In genomic region chr9:50594794-50595417, GRCm38 (mm10) we compare ENCODE assay signal across 20 mouse cellular contexts. TPM values are rescaled to one million over a fixed set of nuclear protein-coding genes. Genes with fewer than 3 reads are reported as not detected.
DNase-seq lines count a peak whose midpoint lies in the region; ATAC-seq and TF ChIP-seq lines count a peak whose summit lies in the region.
"Had no signal": no experiment of that assay in that cellular context is flagged by ENCODE, and none has a peak within 500 bp of the region (broad histone marks: within the 10 kb centered on the region; RNA-seq: fewer than 3 reads in every experiment).

No protein-coding gene starts in this region.

- H3K4me2 ChIP-seq in liver, postnatal 0 days (ENCODE audit: low read depth, low read length) = no peak overlapping the region
- H3K4me2 ChIP-seq: embryonic facial prominence, embryonic 13.5 days; hindbrain, embryonic 13.5 days; neural tube, embryonic 15.5 days had no signal

- TF ChIP-seq RAD21 in MEL (IDR thresholded peaks at IDR 0.05; ENCODE audit: low read depth, low read length) = no peak

- H3K27ac ChIP-seq in MEL (ENCODE audit: control insufficient read depth, low read depth, low read length) = no peak overlapping the region
- no peak overlapping the region for H3K27ac ChIP-seq in kidney, adult 2 months (ENCODE audit: insufficient read depth, low read depth, low read length)
- peak overlapping the region; percentile 75 for H3K27ac ChIP-seq in liver, postnatal 0 days (ENCODE audit: low read depth)
- H3K27ac ChIP-seq: embryonic facial prominence, embryonic 13.5 days; hindbrain, embryonic 13.5 days; left cerebral cortex, adult 2 months; neural tube, embryonic 15.5 days had no signal

- no peak overlapping the region for H3K4me3 ChIP-seq in MEL (ENCODE audit: control insufficient read depth in 1 of 2, insufficient read depth in 1 of 2, low read depth in 2 of 2, low read length in 2 of 2)
- H3K4me3 ChIP-seq in kidney, adult 2 months (ENCODE audit: insufficient read depth, low read depth, low read length) = no peak overlapping the region
- H3K4me3 ChIP-seq in liver, postnatal 0 days (ENCODE audit: low read depth, low read length) = no peak overlapping the region
- H3K4me3 ChIP-seq: embryonic facial prominence, embryonic 13.5 days; hindbrain, embryonic 13.5 days; left cerebral cortex, adult 2 months; neural tube, embryonic 15.5 days had no signal

- H3K9ac ChIP-seq in MEL (ENCODE audit: control insufficient read depth, low read depth, low read length, poor library complexity, severe bottlenecking) = no peak overlapping the region
- no peak overlapping the region for H3K9ac ChIP-seq in liver, postnatal 0 days (replicated peaks)
- H3K9ac ChIP-seq: embryonic facial prominence, embryonic 13.5 days; hindbrain, embryonic 13.5 days; neural tube, embryonic 15.5 days had no signal

- H3K79me2 ChIP-seq in MEL (ENCODE audit: control insufficient read depth, insufficient read depth, low read length, poor library complexity) = no peaks in the 10 kb centered on the region; the same call in 1 of the 2 replicates

- peaks cover 3 to 18% of the 10 kb centered on the region in 2 experiments; a peak in 3 of 4 replicates for H3K36me3 ChIP-seq in MEL (ENCODE audit: control insufficient read depth in 1 of 2, insufficient read depth in 2 of 2, low read length in 2 of 2)
- peaks cover 9% of the 10 kb centered on the region for H3K36me3 ChIP-seq in kidney, adult 2 months (ENCODE audit: control insufficient read depth, insufficient read depth, low read length)
- peaks cover 45% of the 10 kb centered on the region for H3K36me3 ChIP-seq in liver, postnatal 0 days (replicated peaks; ENCODE audit: insufficient read depth, low read length)

- no peak for TF ChIP-seq POLR2A in MEL (IDR thresholded peaks at IDR 0.05; ENCODE audit: control insufficient read depth in 1 of 2, insufficient read depth in 1 of 2, low read depth in 1 of 2, low read length in 2 of 2, poor library complexity in 1 of 2)
- no peak for TF ChIP-seq POLR2A in kidney, adult 2 months (IDR thresholded peaks at IDR 0.05; ENCODE audit: low read depth, low read length)

- no peak for TF ChIP-seq EP300 in MEL (IDR thresholded peaks at IDR 0.05; ENCODE audit: low read depth in 1 of 2, low read length in 2 of 2)
- 0 out of 2 replicates have a peak, but pooled peaks have one; percentile 12 for TF ChIP-seq EP300 in liver, postnatal 0 days (IDR thresholded peaks at IDR 0.05; ENCODE audit: low read depth)

- ATAC-seq in liver, postnatal 0 days = peak; percentile 91
- no peak for ATAC-seq in CD4-positive, CD25-positive, alpha-beta regulatory T cell, adult 4 months

- no peak for TF ChIP-seq CTCF in MEL (IDR thresholded peaks at IDR 0.05 in 2 of 3, conservative IDR thresholded peaks at IDR 0.05 in 1 of 3; ENCODE audit: control insufficient read depth in 1 of 3, insufficient read depth in 1 of 3, low read depth in 2 of 3, low read length in 3 of 3, poor library complexity in 1 of 3, severe bottlenecking in 1 of 3)
- TF ChIP-seq CTCF in kidney, adult 2 months (conservative IDR thresholded peaks at IDR 0.05; ENCODE audit: insufficient read depth, insufficient read length, low read depth, low read length) = no peak
- no peak for TF ChIP-seq CTCF in liver, postnatal 0 days (IDR thresholded peaks at IDR 0.05; ENCODE audit: low read depth)

- H3K9me3 ChIP-seq in MEL (replicated peaks; ENCODE audit: insufficient read depth, low read length) = no peaks in the 10 kb centered on the region
- H3K9me3 ChIP-seq in liver, postnatal 0 days (ENCODE audit: low read length) = no peaks in the 10 kb centered on the region
- H3K9me3 ChIP-seq: embryonic facial prominence, embryonic 13.5 days; hindbrain, embryonic 13.5 days; neural tube, embryonic 15.5 days had no signal

- DNase-seq in MEL (ENCODE audit: low read depth, low spot score) = no peak
- DNase-seq in kidney, adult 2 months = peak; percentile 67
- peak; percentile 49 to 51 for DNase-seq in kidney, postnatal 36 days
- DNase-seq in liver, postnatal 0 days = peak; percentile 34
- DNase-seq in layer of hippocampus, postnatal 10 days (ENCODE audit: low spot score in 2 of 2) = no peak
- no peak for DNase-seq in adipocyte (ENCODE audit: low spot score)
- no peak for DNase-seq in thymus, postnatal 4 days
- DNase-seq: cerebellum, adult 11-12 months; retina, postnatal 1 day; thymus, postnatal 36 days had no signal

- no peaks in the 10 kb centered on the region for H3K4me1 ChIP-seq in MEL (ENCODE audit: control insufficient read depth in 1 of 2, insufficient read depth in 2 of 2, low read length in 2 of 2)
- H3K4me1 ChIP-seq in kidney, adult 2 months (ENCODE audit: control insufficient read depth, insufficient read depth, low read length) = peaks cover 3% of the 10 kb centered on the region; the same call in 1 of the 2 replicates
- peaks cover 10% of the 10 kb centered on the region for H3K4me1 ChIP-seq in liver, postnatal 0 days (ENCODE audit: insufficient read depth)
- H3K4me1 ChIP-seq: embryonic facial prominence, embryonic 13.5 days; hindbrain, embryonic 13.5 days; neural tube, embryonic 15.5 days had no signal

- no peaks in the 10 kb centered on the region for H3K27me3 ChIP-seq in MEL (ENCODE audit: control insufficient read depth in 1 of 2, insufficient read depth in 2 of 2, low read length in 2 of 2)
- H3K27me3 ChIP-seq in kidney, adult 2 months (replicated peaks; ENCODE audit: control insufficient read depth, insufficient read depth, low read length) = no peaks in the 10 kb centered on the region
- no peaks in the 10 kb centered on the region for H3K27me3 ChIP-seq in liver, postnatal 0 days (ENCODE audit: insufficient read depth, low read length)
- H3K27me3 ChIP-seq: embryonic facial prominence, embryonic 13.5 days; hindbrain, embryonic 13.5 days; neural tube, embryonic 15.5 days had no signal

- 52% methylated on average over 12 of the region's 12 CpGs for WGBS in kidney, adult 2 months
- 61% methylated on average over 12 of the region's 12 CpGs for WGBS in liver, postnatal 0 days (ENCODE audit: insufficient replicate concordance)

TF ChIP-seq in MEL, 35 proteins besides CTCF, POLR2A, EP300 and RAD21:
- TF ChIP-seq POLR2AphosphoS2 (IDR thresholded peaks at IDR 0.05; ENCODE audit: low read length) (0 out of 2 replicates have a peak, but pooled peaks have one; percentile 53), MAFK (IDR thresholded peaks at IDR 0.05; ENCODE audit: borderline replicate concordance, low read depth, low read length) (no peak), ETS1 (IDR thresholded peaks at IDR 0.05; ENCODE audit: low read depth, low read length) (no peak)

RNA-seq across cellular contexts. Expression of gene Sdhd, which starts 8.7 kb away (rescaled TPM):
- total RNA-seq in MEL (2012; rRNA removed) = 312 and 340 TPM in 2 replicates
- 100 to 1,000 TPM in 1 of 2 experiments, not detected in 1; 375 TPM for polyA plus RNA-seq in MEL (2012; ENCODE audit: insufficient read depth in 1 of 2, insufficient read length in 2 of 2, low read depth in 1 of 2, low replicate concordance in 2 of 2, missing spikeins in 1 of 2)
- 541 and 551 TPM in 2 replicates for polyA plus RNA-seq in kidney, adult 2 months (2012; rRNA removed)
- 454 and 476 TPM in 2 replicates for polyA plus RNA-seq in liver, postnatal 0 days (2015; fragmentation: Nextera tagmentation; extraction: Ambion mirVana)
- 100 to 1,000 TPM; 152 to 183 TPM for polyA plus RNA-seq in CD4-positive, CD25-positive, alpha-beta regulatory T cell, adult 4 months (2017; shearing (Covaris generic))
- 100 to 1,000 TPM; 140 to 155 TPM for total RNA-seq in layer of hippocampus, postnatal 10 days (2021)

RNA-seq across cellular contexts. Expression of gene Timm8b, which starts 8.8 kb away (rescaled TPM):
- total RNA-seq in MEL (2012; rRNA removed) = 227 and 247 TPM in 2 replicates
- polyA plus RNA-seq in MEL (2012; ENCODE audit: insufficient read depth in 1 of 2, insufficient read length in 2 of 2, low read depth in 1 of 2, low replicate concordance in 2 of 2, missing spikeins in 1 of 2) = 100 to 1,000 TPM in 1 of 2 experiments, not detected in 1; 129 TPM
- polyA plus RNA-seq in kidney, adult 2 months (2012; rRNA removed) = 292 and 335 TPM in 2 replicates
- 198 and 212 TPM in 2 replicates for polyA plus RNA-seq in liver, postnatal 0 days (2015; fragmentation: Nextera tagmentation; extraction: Ambion mirVana)
- polyA plus RNA-seq in CD4-positive, CD25-positive, alpha-beta regulatory T cell, adult 4 months (2017; shearing (Covaris generic)) = 100 to 1,000 TPM in 1 of 2 experiments, 10 to 100 TPM in 1; 82.9 to 101 TPM
- total RNA-seq in layer of hippocampus, postnatal 10 days (2021) = 100 to 1,000 TPM; 217 to 234 TPM

RNA-seq across cellular contexts. Expression of gene Pih1d2, which starts 22.2 kb away (rescaled TPM):
- 4.9 and 5.3 TPM in 2 replicates for total RNA-seq in MEL (2012; rRNA removed)
- polyA plus RNA-seq in MEL (2012; ENCODE audit: insufficient read depth in 1 of 2, insufficient read length in 2 of 2, low read depth in 1 of 2, low replicate concordance in 2 of 2, missing spikeins in 1 of 2) = 1 to 10 TPM in 1 of 2 experiments, not detected in 1; 4.6 TPM
- 2.1 and 2.7 TPM in 2 replicates for polyA plus RNA-seq in kidney, adult 2 months (2012; rRNA removed)
- polyA plus RNA-seq in liver, postnatal 0 days (2015; fragmentation: Nextera tagmentation; extraction: Ambion mirVana) = 0.51 and 0.73 TPM in 2 replicates
- polyA plus RNA-seq in CD4-positive, CD25-positive, alpha-beta regulatory T cell, adult 4 months (2017; shearing (Covaris generic)) = under 1 TPM; 0.38 to 0.56 TPM
- total RNA-seq in layer of hippocampus, postnatal 10 days (2021) = 1 to 10 TPM; 1.9 to 3.1 TPM

RNA-seq across cellular contexts. Expression of gene Nkapd1, which starts 22.4 kb away (rescaled TPM):
- total RNA-seq in MEL (2012; rRNA removed) = 8.7 and 10.4 TPM in 2 replicates
- 10 to 100 TPM in 1 of 2 experiments, not detected in 1; 20.2 TPM for polyA plus RNA-seq in MEL (2012; ENCODE audit: insufficient read depth in 1 of 2, insufficient read length in 2 of 2, low read depth in 1 of 2, low replicate concordance in 2 of 2, missing spikeins in 1 of 2)
- polyA plus RNA-seq in kidney, adult 2 months (2012; rRNA removed) = 4.1 and 5.1 TPM in 2 replicates
- 8.3 and 9.2 TPM in 2 replicates for polyA plus RNA-seq in liver, postnatal 0 days (2015; fragmentation: Nextera tagmentation; extraction: Ambion mirVana)
- polyA plus RNA-seq in CD4-positive, CD25-positive, alpha-beta regulatory T cell, adult 4 months (2017; shearing (Covaris generic)) = 10 to 100 TPM; 15.1 to 17.0 TPM
- total RNA-seq in layer of hippocampus, postnatal 10 days (2021) = 10 to 100 TPM; 24.4 to 26.4 TPM

RNA-seq across cellular contexts. Expression of gene Tex12, which starts 33.8 kb away (rescaled TPM):
- not detected in 2 replicates for total RNA-seq in MEL (2012; rRNA removed)
- polyA plus RNA-seq in MEL (2012; ENCODE audit: insufficient read depth in 1 of 2, insufficient read length in 2 of 2, low read depth in 1 of 2, low replicate concordance in 2 of 2, missing spikeins in 1 of 2) = not detected
- polyA plus RNA-seq in kidney, adult 2 months (2012; rRNA removed) = not detected in 2 replicates
- polyA plus RNA-seq in liver, postnatal 0 days (2015; fragmentation: Nextera tagmentation; extraction: Ambion mirVana) = not detected in 2 replicates
- not detected for polyA plus RNA-seq in CD4-positive, CD25-positive, alpha-beta regulatory T cell, adult 4 months (2017; shearing (Covaris generic))
- total RNA-seq in layer of hippocampus, postnatal 10 days (2021) = not detected
- total RNA-seq: adrenal gland, adult 18-20 months; common myeloid progenitor, adult 5-6 weeks; granulocyte monocyte progenitor cell, adult 5-6 weeks; left cerebral cortex, adult 2 months had no signal
- polyA plus RNA-seq: embryonic facial prominence, embryonic 13.5 days; heart, embryonic 16.5 days; limb, embryonic 11.5 days had no signal

Comparison
In these comparisons a context has a peak if more than half of its experiments do, and no peak if none do; other contexts are left out.
1. DNase-seq: peak in kidney, adult 2 months (single experiment), kidney, postnatal 36 days (2 of 2) and liver, postnatal 0 days (single experiment); none in MEL (single experiment), layer of hippocampus, postnatal 10 days (0 of 2), adipocyte (single experiment) and thymus, postnatal 4 days (single experiment).